In the genomic region with DNA sequence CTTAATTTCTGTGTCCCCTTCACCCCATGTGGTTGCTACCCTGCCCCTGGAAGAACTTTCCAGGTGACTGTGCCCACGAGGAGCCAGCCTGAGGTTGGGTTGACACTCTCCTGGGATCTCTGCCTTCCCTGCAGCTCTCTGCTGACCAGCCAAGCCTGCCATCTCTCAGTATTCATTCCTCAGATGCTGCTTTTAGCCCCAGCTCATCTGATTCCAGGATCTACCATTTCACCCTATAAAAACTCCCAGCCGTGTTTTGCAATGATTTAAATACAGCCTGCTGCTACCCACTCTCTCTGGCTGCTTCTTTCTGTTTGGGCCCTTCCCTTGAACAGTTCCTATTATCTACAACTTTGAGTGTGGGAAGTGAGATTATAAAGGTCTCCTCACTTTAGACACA, we compare ENCODE assay signal across 17 mouse cellular contexts. TPM values are rescaled to one million over a fixed set of nuclear protein-coding genes. Genes with fewer than 3 reads are reported as not detected.
DNase-seq lines count a peak whose midpoint lies in the region; ATAC-seq and TF ChIP-seq lines count a peak whose summit lies in the region.
"Had no signal": no experiment of that assay in that cellular context is flagged by ENCODE, and none has a peak within 500 bp of the region (broad histone marks: within the 10 kb centered on the region; RNA-seq: fewer than 3 reads in every experiment).

No protein-coding gene starts in this region.

- H3K9ac ChIP-seq in heart, embryonic 14.5 days (ENCODE audit: low read length) = 0 out of 2 replicates have a peak overlapping the region, but pooled peaks have one; percentile 8
- no peak overlapping the region for H3K9ac ChIP-seq in limb, embryonic 15.5 days
- H3K9ac ChIP-seq: hindbrain, embryonic 15.5 days; midbrain, embryonic 12.5 days had no signal

- peak; percentile 53 for DNase-seq in gastrocnemius, adult 18-20 months (ENCODE audit: low spot score)
- DNase-seq in gastrocnemius, postnatal 36 days = no peak
- no peak for DNase-seq in heart, postnatal 25 days (ENCODE audit: low spot score)
- DNase-seq in right cerebral cortex, postnatal 25 days = no peak
- DNase-seq in ovary, postnatal 14 days (ENCODE audit: low spot score) = no peak
- DNase-seq: adrenal gland, adult 2 months; cerebellum, postnatal 14 days; kidney, adult 2 months; kidney, postnatal 14 days; lung, adult 2 months had no signal

- no peaks in the 10 kb centered on the region for H3K36me3 ChIP-seq in heart, embryonic 14.5 days (ENCODE audit: control insufficient read depth, insufficient read depth, low read length)
- H3K36me3 ChIP-seq in limb, embryonic 15.5 days = peaks cover 4% of the 10 kb centered on the region; the same call in 1 of the 2 replicates
- H3K36me3 ChIP-seq: hindbrain, embryonic 15.5 days; midbrain, embryonic 12.5 days had no signal

- H3K4me3 ChIP-seq in heart, embryonic 14.5 days (ENCODE audit: control insufficient read depth in 1 of 2, insufficient read depth in 1 of 2, low read depth in 1 of 2, low read length in 2 of 2) = no peak overlapping the region
- H3K4me3 ChIP-seq in cortical plate, adult 2 months (ENCODE audit: insufficient read depth, low read length) = no peak overlapping the region
- H3K4me3 ChIP-seq in limb, embryonic 15.5 days = no peak overlapping the region
- H3K4me3 ChIP-seq: hindbrain, embryonic 15.5 days; midbrain, embryonic 12.5 days had no signal

- no peak for TF ChIP-seq CTCF in cortical plate, adult 2 months (IDR thresholded peaks at IDR 0.05; ENCODE audit: extremely low read depth, insufficient read depth, low read length)

- H3K9me3 ChIP-seq in heart, embryonic 14.5 days (ENCODE audit: control insufficient read depth, low read length) = no peaks in the 10 kb centered on the region
- no peaks in the 10 kb centered on the region for H3K9me3 ChIP-seq in limb, embryonic 15.5 days
- H3K9me3 ChIP-seq: hindbrain, embryonic 15.5 days; midbrain, embryonic 12.5 days had no signal

- peak overlapping the region; percentile 27 to 61; a peak in 3 of 4 replicates for H3K27ac ChIP-seq in heart, embryonic 14.5 days (replicated peaks in 1 of 2; ENCODE audit: control insufficient read depth in 1 of 2, insufficient read depth in 1 of 2, low read depth in 2 of 2, low read length in 2 of 2)
- peak overlapping the region; percentile 37; the same call in 1 of the 2 replicates for H3K27ac ChIP-seq in cortical plate, adult 2 months (ENCODE audit: insufficient read depth, low read length)
- H3K27ac ChIP-seq in limb, embryonic 15.5 days = peak overlapping the region; percentile 52
- H3K27ac ChIP-seq: hindbrain, embryonic 15.5 days; macrophage; midbrain, embryonic 12.5 days had no signal

- no peak for TF ChIP-seq POLR2A in cortical plate, adult 2 months (IDR thresholded peaks at IDR 0.05; ENCODE audit: extremely low read depth, insufficient read depth, low read length)

- peaks cover 14 to 34% of the 10 kb centered on the region in 2 experiments for H3K4me1 ChIP-seq in heart, embryonic 14.5 days (ENCODE audit: control insufficient read depth in 2 of 2, insufficient read depth in 2 of 2, low read length in 2 of 2)
- H3K4me1 ChIP-seq in cortical plate, adult 2 months (ENCODE audit: control insufficient read depth, insufficient read depth, low read length) = peaks cover 4% of the 10 kb centered on the region; the same call in 1 of the 2 replicates
- peaks cover 72% of the 10 kb centered on the region for H3K4me1 ChIP-seq in limb, embryonic 15.5 days
- H3K4me1 ChIP-seq: hindbrain, embryonic 15.5 days had no signal

- 21% methylated on average over 2 of the region's 2 CpGs for WGBS in heart, embryonic 14.5 days
- 18% methylated on average over 2 of the region's 2 CpGs for WGBS in limb, embryonic 15.5 days

- intact Hi-C loops in gastrocnemius, postnatal 36 days (cut with DNase I) = no loop called here
- intact Hi-C loops in heart, postnatal 25 days (cut with DNase I) = loop anchor here (5.0 kb wide), 1 partner anchor 129 kb away; no protein-coding TSS in a partner anchor

- H3K27me3 ChIP-seq in heart, embryonic 14.5 days (ENCODE audit: control insufficient read depth, insufficient read depth, low read length) = no peaks in the 10 kb centered on the region
- no peaks in the 10 kb centered on the region for H3K27me3 ChIP-seq in limb, embryonic 15.5 days
- H3K27me3 ChIP-seq: hindbrain, embryonic 15.5 days; midbrain, embryonic 12.5 days had no signal

- no peak overlapping the region for H3K4me2 ChIP-seq in heart, embryonic 14.5 days (ENCODE audit: low read length)
- H3K4me2 ChIP-seq in limb, embryonic 15.5 days = no peak overlapping the region; the same call in 1 of the 2 replicates
- H3K4me2 ChIP-seq: hindbrain, embryonic 15.5 days; liver, embryonic 11.5 days; midbrain, embryonic 12.5 days had no signal

- ATAC-seq in heart, embryonic 14.5 days (ENCODE audit: insufficient number of reproducible peaks, insufficient read depth, low FRiP score, low read depth) = no peak
- ATAC-seq in limb, embryonic 15.5 days (ENCODE audit: insufficient number of reproducible peaks, low FRiP score, low TSS enrichment, low read depth) = no peak

RNA-seq across cellular contexts. Expression of gene Col5a1, which starts 14.9 kb away (rescaled TPM):
- 10 to 100 TPM; 10.5 to 11.2 TPM for total RNA-seq in gastrocnemius, adult 18-20 months (2021)
- total RNA-seq in gastrocnemius, postnatal 36 days (2021) = 10 to 100 TPM; 35.4 to 46.1 TPM
- 62.9 and 70.0 TPM in 2 replicates for polyA plus RNA-seq in heart, embryonic 14.5 days (2014; fragmentation: Nextera tagmentation; extraction: Ambion mirVana)
- total RNA-seq in heart, postnatal 25 days (2021) = 10 to 100 TPM; 50.0 to 58.3 TPM
- polyA plus RNA-seq in cortical plate, adult 2 months (2012; rRNA removed) = 32.6 and 34.1 TPM in 2 replicates
- polyA plus RNA-seq in limb, embryonic 15.5 days (2015; fragmentation: Nextera tagmentation; extraction: Ambion mirVana) = 259 and 273 TPM in 2 replicates
